Mouse (Mus musculus) adrenal gland, postnatal 14 days (tissue): ENCODE results near the gene Olfr691. TPM values are rescaled to one million over a fixed set of nuclear protein-coding genes. Genes with fewer than 3 reads are reported as not detected.
A peak's percentile ranks its signal among the peaks of the same experiment; 100 is the strongest.
"Not testable (repeated sequence)": the region's sequence is repeated elsewhere in the genome, so short reads cannot be mapped to it uniquely, and the experiment has no call there.

ENCODE experiments used
- DNase-seq: peaks from one replicate; pipeline ENCODE4 v3.0.0; 2021; ENCODE audit warnings: mixed read lengths
- long read RNA-seq, 2 experiments: library from polyadenylated mRNA; stranded (forward); transcript quantifications; one replicate each; pipeline ENCODE4 v2.0.0; 2021
- total RNA-seq: library from RNA; stranded (reverse); gene quantifications from 2 replicates; pipeline ENCODE4 v1.2.3, GENCODE M21; 2021

Olfr691 gene
- not detected in 2 replicates for total RNA-seq
- long read RNA-seq, experiment 1 = 0 reads
- long read RNA-seq, experiment 2 = 0 reads

- DNase-seq = no peak
Observed at GRCm38 (mm10) chr7:105342170-105342569, at the start of gene Olfr691. TSS of gene Olfr691 (minus strand) at chr7:105342270.

- DNase-seq = no peak
Observed at GRCm38 (mm10) chr7:105390236-105390635, 48.2 kb upstream of the Olfr691 start.

- no peak for DNase-seq
Observed at GRCm38 (mm10) chr7:105387696-105388095, 45.6 kb upstream of the Olfr691 start.

- no peak for DNase-seq
Observed at GRCm38 (mm10) chr7:105380329-105380728, 38.3 kb upstream of the Olfr691 start.

- DNase-seq = no peak
Observed at GRCm38 (mm10) chr7:105374866-105375265, 32.8 kb upstream of the Olfr691 start, which contains the start of gene Gm5901. TSS of gene Gm5901 (plus strand) at chr7:105375038.

GRCm38 (mm10) chr7:105373976-105374375 lies 31.9 kb upstream of the Olfr691 start:
- DNase-seq = no peak

GRCm38 (mm10) chr7:105373509-105373908 lies 31.4 kb upstream of the Olfr691 start:
- peak; percentile 32 for DNase-seq

GRCm38 (mm10) chr7:105372912-105373311 lies 30.8 kb upstream of the Olfr691 start:
- DNase-seq = no peak

- DNase-seq = no peak
Observed at GRCm38 (mm10) chr7:105368521-105368920, 26.5 kb upstream of the Olfr691 start.

- no peak for DNase-seq
Observed at GRCm38 (mm10) chr7:105367930-105368329, 25.9 kb upstream of the Olfr691 start, which contains the start of gene Olfr692. TSS of gene Olfr692 (plus strand) at chr7:105368230.

- DNase-seq = no peak
Observed at GRCm38 (mm10) chr7:105367268-105367667, 25.2 kb upstream of the Olfr691 start.

- DNase-seq = no peak
Observed at GRCm38 (mm10) chr7:105361713-105362112, 19.6 kb upstream of the Olfr691 start.

GRCm38 (mm10) chr7:105356487-105356886 lies 14.4 kb upstream of the Olfr691 start:
- not testable (repeated sequence) for DNase-seq

GRCm38 (mm10) chr7:105356064-105356463 lies 14.0 kb upstream of the Olfr691 start:
- not testable (repeated sequence) for DNase-seq

GRCm38 (mm10) chr7:105342752-105343151 lies 682 bp upstream of the Olfr691 start:
- no peak for DNase-seq

- DNase-seq = no peak
Observed at GRCm38 (mm10) chr7:105334004-105334403, 8.1 kb downstream of the Olfr691 start, which contains the start of gene Olfr690. TSS of gene Olfr690 (minus strand) at chr7:105334104.

GRCm38 (mm10) chr7:105325302-105325701 lies 16.8 kb downstream of the Olfr691 start:
- no peak for DNase-seq

- no peak for DNase-seq
Observed at GRCm38 (mm10) chr7:105310865-105311264, 31.2 kb downstream of the Olfr691 start, which contains the start of gene Olfr689. TSS of gene Olfr689 (plus strand) at chr7:105311165.

GRCm38 (mm10) chr7:105290051-105290450 lies 52.0 kb downstream of the Olfr691 start:
- no peak for DNase-seq

- no peak for DNase-seq
Observed at GRCm38 (mm10) chr7:105287795-105288194, 54.3 kb downstream of the Olfr691 start, which contains the start of gene Olfr688. TSS of gene Olfr688 (plus strand) at chr7:105288095.
